Comparison of ENCODE assay signal across 8 mouse cellular contexts in the genomic region with DNA sequence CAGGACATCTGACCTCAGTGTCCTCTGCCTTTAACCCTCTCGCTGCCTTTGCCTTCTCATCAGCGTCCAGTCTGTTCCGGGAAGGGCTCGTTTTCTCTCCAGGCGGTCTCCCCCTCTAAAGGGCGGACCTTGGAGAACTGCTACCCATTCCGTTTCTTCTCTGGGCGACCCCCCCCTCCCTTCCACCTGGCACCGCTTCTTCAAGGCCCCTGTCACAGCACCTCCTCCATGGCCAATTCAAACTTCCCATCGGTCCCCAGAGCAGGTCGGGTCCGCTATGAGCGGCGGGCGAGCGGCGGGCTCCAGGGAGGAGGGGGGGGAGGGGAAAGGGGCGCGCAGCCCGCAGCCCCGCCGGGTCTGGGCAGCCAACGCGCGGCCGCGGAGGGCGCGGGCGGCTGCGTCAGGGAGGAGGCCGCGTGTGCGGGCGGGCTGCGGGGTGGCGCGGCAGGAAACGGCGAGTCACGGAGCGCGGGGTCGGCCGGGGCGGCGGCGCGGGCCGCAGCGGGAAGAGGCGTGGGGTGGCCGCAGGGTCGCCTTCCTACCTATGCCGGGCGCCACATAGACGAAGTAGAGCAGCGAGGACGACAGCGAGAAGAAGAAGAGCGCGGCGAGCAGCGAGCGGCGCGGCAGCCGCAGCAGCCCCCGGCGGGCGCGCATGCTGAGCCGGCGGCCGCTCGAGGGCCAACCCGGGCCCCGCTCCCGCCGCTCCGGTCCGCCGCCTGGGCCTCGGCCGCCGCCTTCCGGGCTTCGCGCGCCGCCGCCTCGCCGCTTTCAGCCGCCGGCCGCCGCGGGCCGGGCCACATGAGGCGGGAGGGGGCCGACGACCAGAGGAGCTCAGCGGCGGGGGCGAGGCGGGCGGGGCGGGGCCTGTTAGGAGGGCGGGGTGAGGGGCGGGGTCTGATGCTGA. TPM values are rescaled to one million over a fixed set of nuclear protein-coding genes. Genes with fewer than 3 reads are reported as not detected.
DNase-seq lines count a peak whose midpoint lies in the region; ATAC-seq and TF ChIP-seq lines count a peak whose summit lies in the region.

B4galt5 (minus strand) TSS at position 808 of the 907 bp plus-strand sequence.

- H3K36me3 ChIP-seq in lung, embryonic 14.5 days (ENCODE audit: insufficient read depth), result no peaks in the 10 kb centered on the region
- no peaks in the 10 kb centered on the region for H3K36me3 ChIP-seq in forebrain, embryonic 13.5 days (ENCODE audit: poor library complexity, severe bottlenecking)
- H3K36me3 ChIP-seq in hindbrain, embryonic 14.5 days (replicated peaks; ENCODE audit: control insufficient read depth, insufficient read depth), result no peaks in the 10 kb centered on the region
- H3K36me3 ChIP-seq in limb, embryonic 12.5 days, result no peaks in the 10 kb centered on the region

- H3K4me3 ChIP-seq in lung, embryonic 14.5 days (ENCODE audit: low read depth, low read length), result peak within 1 kb of the TSS; percentile 82
- H3K4me3 ChIP-seq in bone marrow macrophage, adult 2 months (ENCODE audit: insufficient read depth, low read length), result peak within 1 kb of the TSS; percentile 93
- peak within 1 kb of the TSS; percentile 72 for H3K4me3 ChIP-seq in forebrain, embryonic 13.5 days
- H3K4me3 ChIP-seq in hindbrain, embryonic 14.5 days (replicated peaks; ENCODE audit: low read length), result peak within 1 kb of the TSS; percentile 80
- H3K4me3 ChIP-seq in limb, embryonic 12.5 days (replicated peaks), result peak within 1 kb of the TSS; percentile 87

- H3K27ac ChIP-seq in lung, embryonic 14.5 days (ENCODE audit: low read depth), result peak within 1 kb of the TSS; percentile 89
- peak within 1 kb of the TSS; percentile 78 for H3K27ac ChIP-seq in bone marrow macrophage, adult 2 months (ENCODE audit: insufficient read depth, low read depth, low read length)
- peak within 1 kb of the TSS; percentile 86 for H3K27ac ChIP-seq in forebrain, embryonic 13.5 days
- peak within 1 kb of the TSS; percentile 90 for H3K27ac ChIP-seq in hindbrain, embryonic 14.5 days
- H3K27ac ChIP-seq in limb, embryonic 12.5 days, result peak within 1 kb of the TSS; percentile 86

- H3K4me2 ChIP-seq in lung, embryonic 14.5 days, result peak within 1 kb of the TSS; percentile 93
- peak within 1 kb of the TSS; percentile 84 for H3K4me2 ChIP-seq in forebrain, embryonic 13.5 days
- peak within 1 kb of the TSS; percentile 85 for H3K4me2 ChIP-seq in hindbrain, embryonic 14.5 days (replicated peaks)
- peak within 1 kb of the TSS; percentile 86 for H3K4me2 ChIP-seq in limb, embryonic 12.5 days

- WGBS in lung, embryonic 14.5 days, result under 1% methylated on average over 93 of the region's 111 CpGs
- under 1% methylated on average over 82 of the region's 111 CpGs for WGBS in forebrain, embryonic 13.5 days
- under 1% methylated on average over 53 of the region's 111 CpGs for WGBS in hindbrain, embryonic 14.5 days
- WGBS in limb, embryonic 12.5 days, result under 1% methylated on average over 80 of the region's 111 CpGs

- no peaks in the 10 kb centered on the region for H3K27me3 ChIP-seq in lung, embryonic 14.5 days (ENCODE audit: insufficient read depth, low read length)
- H3K27me3 ChIP-seq in forebrain, embryonic 13.5 days, result peaks cover 19% of the 10 kb centered on the region
- 0 out of 2 replicates have a peak, but pooled peaks cover 2% of the 10 kb centered on the region for H3K27me3 ChIP-seq in hindbrain, embryonic 14.5 days (ENCODE audit: control insufficient read depth, insufficient read depth, low read length)
- peaks cover 12% of the 10 kb centered on the region for H3K27me3 ChIP-seq in limb, embryonic 12.5 days

- no peak for TF ChIP-seq CTCF in lung, embryonic 14.5 days (IDR thresholded peaks at IDR 0.05; ENCODE audit: low read depth)
- no peak for TF ChIP-seq CTCF in bone marrow macrophage, adult 2 months (IDR thresholded peaks at IDR 0.05; ENCODE audit: low read depth, low read length)

- no peaks in the 10 kb centered on the region for H3K9me3 ChIP-seq in lung, embryonic 14.5 days (ENCODE audit: low read depth, low read length)
- H3K9me3 ChIP-seq in forebrain, embryonic 13.5 days (replicated peaks), result no peaks in the 10 kb centered on the region
- H3K9me3 ChIP-seq in hindbrain, embryonic 14.5 days (ENCODE audit: control insufficient read depth, low read length), result no peaks in the 10 kb centered on the region
- H3K9me3 ChIP-seq in limb, embryonic 12.5 days, result no peaks in the 10 kb centered on the region

- ATAC-seq in lung, embryonic 14.5 days (ENCODE audit: insufficient read depth), result peak; percentile 9
- ATAC-seq in forebrain, embryonic 13.5 days, result peak; percentile 65
- ATAC-seq in hindbrain, embryonic 14.5 days (ENCODE audit: low FRiP score), result no peak; the same call in none of the 2 replicates
- ATAC-seq in limb, embryonic 12.5 days (ENCODE audit: insufficient number of reproducible peaks, insufficient read depth, low FRiP score, low TSS enrichment, low read depth), result no peak

- peak within 1 kb of the TSS; percentile 82 for H3K9ac ChIP-seq in lung, embryonic 14.5 days
- H3K9ac ChIP-seq in forebrain, embryonic 13.5 days, result peak within 1 kb of the TSS; percentile 87
- H3K9ac ChIP-seq in hindbrain, embryonic 14.5 days, result peak within 1 kb of the TSS; percentile 89
- peak within 1 kb of the TSS; percentile 87 for H3K9ac ChIP-seq in limb, embryonic 12.5 days (replicated peaks)

- DNase-seq in lung, embryonic 14.5 days, result no peak
- DNase-seq in lung, postnatal 25 days (ENCODE audit: low spot score), result no peak
- DNase-seq in hindbrain, embryonic 14.5 days (ENCODE audit: low spot score), result no peak
- peak; percentile 71 for DNase-seq in neural tube, embryonic 10.5 days (ENCODE audit: extremely low spot score, low spot score)
- DNase-seq in spleen, postnatal 4 days (ENCODE audit: low spot score in 2 of 2), result no peak

- H3K4me1 ChIP-seq in lung, embryonic 14.5 days (ENCODE audit: insufficient read depth), result peaks cover 9% of the 10 kb centered on the region
- H3K4me1 ChIP-seq in bone marrow macrophage, adult 2 months (ENCODE audit: control insufficient read depth, insufficient read depth, low read length), result peaks cover 59% of the 10 kb centered on the region
- H3K4me1 ChIP-seq in forebrain, embryonic 13.5 days, result peaks cover 29% of the 10 kb centered on the region
- peaks cover 20% of the 10 kb centered on the region for H3K4me1 ChIP-seq in hindbrain, embryonic 14.5 days (replicated peaks; ENCODE audit: control insufficient read depth, insufficient read depth, low read length)
- H3K4me1 ChIP-seq in limb, embryonic 12.5 days (replicated peaks), result peaks cover 27% of the 10 kb centered on the region

- no peak for TF ChIP-seq POLR2A in bone marrow macrophage, adult 2 months (IDR thresholded peaks at IDR 0.05; ENCODE audit: borderline replicate concordance, low read depth, low read length)

RNA-seq across cellular contexts. Expression of gene B4galt5, which starts in this region (rescaled TPM):
- polyA plus RNA-seq in lung, embryonic 14.5 days (2014; fragmentation: Nextera tagmentation; extraction: Ambion mirVana), result 20.5 and 24.1 TPM in 2 replicates
- 57.1 and 69.9 TPM in 2 replicates for polyA plus RNA-seq in bone marrow macrophage, adult 2 months (2012; ENCODE audit: insufficient read depth, insufficient read length, missing spikeins)
- 9.1 and 9.2 TPM in 2 replicates for polyA plus RNA-seq in forebrain, embryonic 13.5 days (2015; fragmentation: Nextera tagmentation; extraction: Ambion mirVana)
- 24.7 and 33.3 TPM in 2 replicates for polyA plus RNA-seq in hindbrain, embryonic 14.5 days (2014; fragmentation: Nextera tagmentation; extraction: Ambion mirVana)
- polyA plus RNA-seq in limb, embryonic 12.5 days (2016; fragmentation: Nextera tagmentation; extraction: Ambion mirVana), result 11.4 and 14.1 TPM in 2 replicates

Comparison
In these comparisons a context has a peak if more than half of its experiments do, and no peak if none do; other contexts are left out.
1. ATAC-seq: peak in lung, embryonic 14.5 days (single experiment) and forebrain, embryonic 13.5 days (single experiment); none in hindbrain, embryonic 14.5 days (single experiment) and limb, embryonic 12.5 days (single experiment).
2. Peak in every context shown above with its lines, with median percentiles within 50 percentile points of each other: H3K27ac ChIP-seq, H3K4me2 ChIP-seq, H3K4me3 ChIP-seq and H3K9ac ChIP-seq.